Mouse (Mus musculus): ENCODE data around the gene Dph3.

DNA sequence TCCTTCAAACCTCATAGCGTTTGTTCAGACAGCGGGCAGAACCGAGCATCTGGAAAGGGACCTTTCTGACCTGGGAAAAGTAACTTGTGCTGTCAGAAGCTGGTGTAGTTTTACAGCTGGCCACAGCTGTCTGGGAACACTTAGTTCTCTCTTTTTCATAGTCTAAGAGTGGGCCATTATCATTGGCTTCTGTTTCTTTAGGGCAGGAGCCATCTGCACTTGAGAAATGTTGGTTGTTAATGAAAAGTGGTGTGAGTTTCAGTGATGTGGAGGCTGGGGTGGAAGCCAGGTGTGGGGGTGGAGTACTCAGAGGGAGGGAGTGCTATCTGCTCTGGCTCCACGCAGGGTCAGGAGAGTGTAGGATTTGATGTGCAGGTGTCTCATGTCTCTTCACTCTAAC is 5.6 kb upstream of the Dph3 start:
- TF ChIP-seq CTCF (IDR thresholded peaks at IDR 0.05; ENCODE audit: borderline replicate concordance, control insufficient read depth, extremely low read depth, insufficient read depth, low read length, poor library complexity) = no peak
- TF ChIP-seq POLR2A (IDR thresholded peaks at IDR 0.05; ENCODE audit: control insufficient read depth, extremely low read depth, insufficient read depth, low read length, poor library complexity) = no peak

All from thymus, adult 2 months (tissue).